Mouse (Mus musculus) kidney, embryonic 16.5 days (tissue): ENCODE measurements around the gene Gys1. TPM values are rescaled to one million over a fixed set of nuclear protein-coding genes. Genes with fewer than 3 reads are reported as not detected.
"Not testable (repeated sequence)": the region's sequence is repeated elsewhere in the genome, so short reads cannot be mapped to it uniquely, and the experiment has no call there.

Experiments used
- ATAC-seq: fragments of 200-750 bp; cut with Nextera tagmentation; 2 replicates; pipeline ENCODE4 v1.8.0; 2017; ENCODE audit warnings: moderate TSS enrichment; ENCODE audit not compliant: low FRiP score, low TSS enrichment
- H3K27ac ChIP-seq: fragments of 300-500 bp; sonication (generic); 2 replicates; pipeline ENCODE4 v1.5.1; 2014; ENCODE audit warnings: low read length
- H3K27me3 ChIP-seq: fragments of 300-500 bp; sonication (generic); 2 replicates; pipeline ENCODE4 v1.6.1; 2014; ENCODE audit warnings: low read length, control low read depth, mixed read lengths; ENCODE audit not compliant: insufficient read depth
- H3K36me3 ChIP-seq: fragments of 300-500 bp; sonication (generic); 2 replicates; pipeline ENCODE4 v1.6.1; 2014; ENCODE audit warnings: low read length, control low read depth, mixed read lengths; ENCODE audit not compliant: insufficient read depth
- H3K4me1 ChIP-seq: fragments of 300-500 bp; sonication (generic); 2 replicates; pipeline ENCODE4 v1.6.1; 2014; ENCODE audit warnings: low read length, control low read depth, mixed read lengths; ENCODE audit not compliant: insufficient read depth
- H3K4me2 ChIP-seq: fragments of 300-500 bp; sonication (generic); replicated peaks from 2 replicates; pipeline ENCODE4 v1.6.1; 2014; ENCODE audit warnings: low read depth, low read length
- H3K4me3 ChIP-seq: fragments of 300-500 bp; sonication (generic); 2 replicates; pipeline ENCODE4 v1.5.1; 2014; ENCODE audit warnings: mild to moderate bottlenecking, low read length
- H3K9ac ChIP-seq: fragments of 300-500 bp; sonication (generic); replicated peaks from 2 replicates; pipeline ENCODE4 v1.6.1; 2014; ENCODE audit warnings: low read length
- H3K9me3 ChIP-seq: fragments of 300-500 bp; sonication (generic); 2 replicates; pipeline ENCODE4 v1.6.1; 2016; ENCODE audit warnings: low read length, control low read depth
- WGBS: fragments of 180-500 bp; shearing (Covaris S2); extraction: QIAGEN DNeasy Blood & Tissue Kit; methylation state at CpG from one replicate; pipeline ENCODE4 v1.1.7; 2014; 5-methylcytosine and 5-hydroxymethylcytosine counted together
- polyA plus RNA-seq: library from polyadenylated mRNA; unstranded; fragments of >200 nt; fragmentation: Nextera tagmentation; extraction: Ambion mirVana; gene quantifications from 2 replicates; pipeline ENCODE4 v1.2.1, GENCODE M21; 2015

The Gys1 gene
- polyA plus RNA-seq: 51.1 and 51.7 TPM in 2 replicates

DNA sequence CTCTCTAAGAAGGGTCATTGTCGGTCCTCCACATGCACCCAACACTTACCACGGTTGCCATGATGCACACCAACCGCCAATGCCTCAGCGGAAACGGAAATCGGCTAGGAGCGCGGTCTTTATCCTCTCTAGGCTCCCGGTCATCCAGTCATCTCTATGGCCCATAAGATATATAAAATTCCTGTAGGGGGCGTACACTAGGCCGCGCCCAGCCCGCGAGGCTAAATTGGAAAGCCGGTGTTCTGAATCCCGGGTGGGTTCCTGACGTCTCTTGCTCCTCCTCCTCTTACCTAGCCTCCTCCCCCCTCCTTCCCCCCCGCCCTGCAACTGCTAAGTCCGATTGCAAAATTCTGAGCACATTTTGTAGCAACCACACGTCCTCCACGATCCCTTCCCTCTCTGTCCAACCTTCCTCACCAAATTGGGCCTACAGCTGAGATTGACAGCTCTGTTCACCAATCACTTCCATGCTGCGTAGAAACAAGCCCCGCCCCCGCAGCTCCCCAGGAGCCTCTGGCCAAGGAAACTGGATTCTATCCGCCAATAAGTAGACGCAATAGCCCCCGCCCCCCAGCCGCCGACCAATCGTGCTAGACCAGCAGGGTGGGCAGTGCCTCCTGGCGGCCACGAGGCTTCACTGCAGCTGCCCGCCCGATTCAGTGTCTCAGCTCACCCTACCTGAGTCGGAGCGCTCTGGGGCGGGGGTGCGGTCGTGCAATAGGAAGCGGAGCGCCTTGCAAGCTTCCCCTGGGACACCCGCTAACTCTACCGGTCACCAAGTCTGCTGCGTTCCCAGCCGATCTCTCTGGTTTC lies at the start of gene Gys1:
Gene Gys1, plus strand, starts transcription at position 642 of the 813 bp plus-strand sequence.
- no peaks in the 10 kb centered on the region for H3K27me3 ChIP-seq
- WGBS: under 1% methylated on average over 45 of the region's 45 CpGs
- H3K36me3 ChIP-seq: peaks cover 25% of the 10 kb centered on the region
- ATAC-seq: peak; percentile 97
- H3K4me1 ChIP-seq: peaks cover 36% of the 10 kb centered on the region
- peak within 1 kb of the TSS; percentile 86 for H3K27ac ChIP-seq
- peak within 1 kb of the TSS; percentile 67 for H3K4me3 ChIP-seq
- peak within 1 kb of the TSS; percentile 85 for H3K9ac ChIP-seq
- H3K9me3 ChIP-seq: no peaks in the 10 kb centered on the region
- peak within 1 kb of the TSS; percentile 72 for H3K4me2 ChIP-seq

GRCm38 (mm10) chr7:45386077-45386476 lies 48.6 kb upstream of the Gys1 start:
- Histone ChIP-seq H3K27me3 (no peaks in the 10 kb centered on the region), H3K4me2 (no peak overlapping the region), H3K36me3 (peaks cover 95% of the 10 kb centered on the region), H3K4me3 (no peak overlapping the region), H3K4me1 (no peaks in the 10 kb centered on the region), H3K9me3 (no peaks in the 10 kb centered on the region), H3K9ac (no peak overlapping the region), H3K27ac (no peak overlapping the region)
- ATAC-seq: no peak
- WGBS: 82% methylated on average over 3 of the region's 3 CpGs

DNA sequence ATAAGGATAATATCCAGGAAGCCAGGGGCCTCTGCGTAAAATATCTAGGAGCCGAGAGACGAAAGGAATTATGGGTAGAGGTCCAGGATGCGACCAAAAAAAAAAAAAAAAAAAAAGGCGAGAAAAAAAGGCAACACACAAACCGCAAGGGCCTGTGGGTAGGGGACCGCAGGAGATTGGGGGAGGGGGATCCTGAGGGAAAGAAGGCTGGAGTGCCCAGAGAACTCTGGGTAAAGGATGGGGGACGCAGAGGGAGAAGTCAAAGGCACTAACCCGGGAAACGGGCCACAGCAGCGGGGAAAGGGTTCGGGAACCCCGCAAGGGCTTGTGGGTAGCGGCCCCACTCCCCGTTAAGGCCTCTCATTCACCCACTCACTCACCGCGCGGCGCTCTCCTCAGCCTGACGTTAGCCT lies 39.5 kb upstream of the Gys1 start:
- Histone ChIP-seq H3K27ac (peak overlapping the region; percentile 98), H3K4me1 (peaks cover 18% of the 10 kb centered on the region), H3K4me3 (peak overlapping the region; percentile 88), H3K4me2 (peak overlapping the region; percentile 99), H3K36me3 (peaks cover 23% of the 10 kb centered on the region), H3K9ac (peak overlapping the region; percentile 97), H3K9me3 (no peaks in the 10 kb centered on the region), H3K27me3 (no peaks in the 10 kb centered on the region)
- WGBS: 0% methylated on average over 18 of the region's 20 CpGs
- peak; percentile 81 for ATAC-seq

GRCm38 (mm10) chr7:45395578-45396336 lies 38.9 kb upstream of the Gys1 start, which contains the start of gene Snrnp70:
Gene Snrnp70 (minus strand): TSS chr7:45395742.
- WGBS: under 1% methylated on average over 60 of the region's 60 CpGs
- peaks cover 17% of the 10 kb centered on the region for H3K36me3 ChIP-seq
- peak within 1 kb of the TSS; percentile 98 for H3K27ac ChIP-seq
- ATAC-seq: peak; percentile 98
- peaks cover 18% of the 10 kb centered on the region for H3K4me1 ChIP-seq
- H3K9me3 ChIP-seq: no peaks in the 10 kb centered on the region
- H3K27me3 ChIP-seq: no peaks in the 10 kb centered on the region
- peak within 1 kb of the TSS; percentile 97 for H3K9ac ChIP-seq
- H3K4me3 ChIP-seq: peak within 1 kb of the TSS; percentile 88
- H3K4me2 ChIP-seq: peak within 1 kb of the TSS; percentile 99

DNA sequence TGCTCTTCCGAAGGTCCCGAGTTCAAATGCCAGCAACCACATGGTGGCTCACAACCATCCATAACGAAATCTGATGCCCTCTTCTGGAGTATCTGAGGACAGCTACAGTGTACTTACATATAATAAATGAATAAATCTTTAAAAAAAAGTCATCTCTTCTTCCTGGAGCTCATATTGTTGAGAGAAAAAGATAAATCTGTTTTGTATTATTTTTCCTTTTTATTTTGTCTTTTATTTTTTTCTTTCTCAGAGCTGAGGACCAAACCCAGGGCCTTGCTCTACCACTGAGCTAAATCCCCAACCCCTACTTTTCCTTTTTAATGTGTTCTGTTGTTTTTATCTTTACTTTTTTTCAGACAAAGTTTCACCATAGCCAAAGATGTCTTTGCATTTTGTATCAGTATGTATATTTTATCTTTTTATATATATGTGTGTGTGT lies 38.3 kb upstream of the Gys1 start:
- 4% methylated on average over 3 of the region's 3 CpGs for WGBS
- Histone ChIP-seq H3K4me1 (peaks cover 18% of the 10 kb centered on the region), H3K4me3 (peak overlapping the region; percentile 88), H3K27ac (peak overlapping the region; percentile 77; the same call in 1 of the 2 replicates), H3K9ac (peak overlapping the region; percentile 65), H3K4me2 (peak overlapping the region; percentile 70), H3K36me3 (peaks cover 13% of the 10 kb centered on the region)
- peak; percentile 18; the same call in 1 of the 2 replicates for ATAC-seq
- not testable (repeated sequence) for H3K9me3 ChIP-seq, H3K27me3 ChIP-seq

DNA sequence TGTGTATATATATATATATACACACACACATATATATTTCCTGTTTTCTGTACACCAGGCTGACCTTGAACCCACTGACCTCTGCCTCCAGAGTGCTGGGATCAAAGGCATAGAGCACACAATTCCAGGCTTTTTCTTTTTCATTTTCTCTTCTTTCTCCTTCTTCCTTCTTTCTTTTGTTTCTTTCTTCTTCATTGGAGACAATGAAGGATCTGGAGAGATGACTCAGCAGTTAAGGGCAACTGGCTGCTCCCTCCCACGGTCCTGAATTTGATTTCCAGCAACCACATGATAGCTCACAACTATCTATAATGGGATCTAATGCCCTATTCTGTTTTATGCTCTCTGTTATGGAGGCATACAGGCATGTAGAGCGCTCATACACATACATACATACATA lies 37.9 kb upstream of the Gys1 start:
- H3K36me3 ChIP-seq: peaks cover 10% of the 10 kb centered on the region
- 77% methylated on average over 2 of the region's 2 CpGs for WGBS
- H3K27ac ChIP-seq: no peak overlapping the region
- H3K4me1 ChIP-seq: peaks cover 18% of the 10 kb centered on the region
- ATAC-seq: no peak
- H3K27me3 ChIP-seq: no peaks in the 10 kb centered on the region
- H3K4me3 ChIP-seq: no peak overlapping the region
- H3K4me2 ChIP-seq: no peak overlapping the region
- H3K9me3 ChIP-seq: no peaks in the 10 kb centered on the region
- 0 out of 2 replicates have a peak overlapping the region, but pooled peaks have one; percentile 16 for H3K9ac ChIP-seq

GRCm38 (mm10) chr7:45401521-45402085 lies 33.0 kb upstream of the Gys1 start:
- peaks cover 11% of the 10 kb centered on the region for H3K4me1 ChIP-seq

GRCm38 (mm10) chr7:45403532-45404261 lies 30.9 kb upstream of the Gys1 start:
- Histone ChIP-seq H3K9me3 (no peaks in the 10 kb centered on the region), H3K36me3 (no peaks in the 10 kb centered on the region), H3K27ac (no peak overlapping the region), H3K4me1 (peaks cover 13% of the 10 kb centered on the region), H3K27me3 (peaks cover 36% of the 10 kb centered on the region), H3K4me3 (no peak overlapping the region), H3K4me2 (no peak overlapping the region), H3K9ac (no peak overlapping the region)
- 37% methylated on average over 6 of the region's 6 CpGs for WGBS
- no peak for ATAC-seq

More at GRCm38 (mm10) chr7:45401521-45402085, 33.0 kb upstream of the Gys1 start:
- no peak for ATAC-seq
- no peak overlapping the region for H3K4me3 ChIP-seq
- no peaks in the 10 kb centered on the region for H3K9me3 ChIP-seq
- peaks cover 15% of the 10 kb centered on the region for H3K27me3 ChIP-seq
- 72% methylated on average over 10 of the region's 10 CpGs for WGBS
- H3K4me2 ChIP-seq: no peak overlapping the region
- no peak overlapping the region for H3K9ac ChIP-seq
- H3K36me3 ChIP-seq: no peaks in the 10 kb centered on the region
- H3K27ac ChIP-seq: no peak overlapping the region
